In the genomic region with DNA sequence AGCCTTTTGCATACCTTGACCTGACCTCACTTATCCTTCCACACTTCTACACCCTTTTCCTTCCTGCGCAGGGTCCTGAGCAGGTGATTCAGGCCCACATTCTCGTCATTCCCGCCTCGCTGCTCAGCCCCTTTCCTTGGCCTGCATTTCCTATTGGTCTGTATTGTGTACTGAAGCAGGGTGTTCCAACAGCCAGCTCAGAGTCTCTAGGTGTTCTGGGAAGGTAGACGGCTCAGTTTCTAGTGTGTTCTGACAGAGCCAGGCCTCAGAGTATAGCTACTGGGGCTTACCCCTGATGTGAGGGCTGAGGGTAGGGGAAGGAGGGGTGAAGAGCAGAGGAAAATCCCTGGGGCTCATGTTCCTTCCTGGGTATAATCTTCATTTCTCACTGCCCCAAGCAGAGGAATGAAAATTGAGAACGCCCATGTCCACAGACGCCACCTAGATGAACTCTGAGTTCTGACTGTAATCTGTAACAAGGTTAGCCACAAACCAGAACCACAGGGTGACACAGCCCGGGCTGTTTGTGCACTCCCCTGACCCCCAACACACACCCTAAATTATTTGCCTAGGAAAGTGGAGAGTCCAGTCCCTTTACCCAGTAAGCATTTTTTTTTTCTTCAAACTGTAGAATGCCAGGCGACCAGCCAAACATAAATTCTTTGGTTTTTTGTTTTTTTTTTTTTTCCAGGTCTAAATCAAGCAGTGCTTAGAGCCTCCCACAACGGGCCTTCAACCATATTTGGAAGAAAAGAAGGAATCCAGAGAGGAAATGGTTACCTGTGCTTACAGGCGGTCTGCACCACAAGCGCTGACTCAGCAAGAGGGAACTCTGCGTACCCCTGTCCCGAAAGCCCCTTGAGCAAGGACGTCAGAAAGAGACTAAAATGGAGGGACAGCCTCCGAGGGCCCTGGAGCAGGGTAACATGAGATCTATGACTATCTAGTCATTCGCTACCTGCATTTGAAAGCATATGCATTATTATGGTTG, we compare ENCODE assay signal across 11 mouse cellular contexts.
A peak's percentile ranks its signal among the peaks of the same experiment; 100 is the strongest.
DNase-seq lines count a peak whose midpoint lies in the region; ATAC-seq and TF ChIP-seq lines count a peak whose summit lies in the region.
"Had no signal": no experiment of that assay in that cellular context is flagged by ENCODE, and none has a peak within 500 bp of the region (broad histone marks: within the 10 kb centered on the region; RNA-seq: fewer than 3 reads in every experiment).

No protein-coding gene starts in this region.

- no peak for DNase-seq in kidney, postnatal 14 days
- peak; percentile 81 for DNase-seq in CD4-positive helper T cell, adult 2 months (ENCODE audit: low read depth, low spot score)
- DNase-seq in WW6 (ENCODE audit: low read depth, low spot score) = peak; percentile 61
- no peak for DNase-seq in gastrocnemius, postnatal 4 days (ENCODE audit: low spot score in 2 of 2)
- no peak for DNase-seq in adrenal gland, adult 8-10 months
- DNase-seq: gastrocnemius, adult 2 months had no signal

- H3K9ac ChIP-seq in kidney, embryonic 15.5 days = no peak overlapping the region
- H3K9ac ChIP-seq in intestine, postnatal 0 days (ENCODE audit: low read depth, low read length) = peak overlapping the region; percentile 26; the same call in 1 of the 2 replicates
- H3K9ac ChIP-seq: neural tube, embryonic 15.5 days had no signal

- H3K4me2 ChIP-seq in kidney, embryonic 15.5 days = no peak overlapping the region
- H3K4me2 ChIP-seq in intestine, postnatal 0 days (replicated peaks; ENCODE audit: low read depth) = peak overlapping the region; percentile 53

- 0 out of 2 replicates have a peak, but pooled peaks have one; percentile 38 for ATAC-seq in kidney, embryonic 15.5 days (replicated peaks; ENCODE audit: low FRiP score)
- 0 out of 2 replicates have a peak, but pooled peaks have one; percentile 10 for ATAC-seq in intestine, postnatal 0 days
- no peak for ATAC-seq in erythroblast, adult 5-6 weeks (replicated peaks; ENCODE audit: low FRiP score, poor library complexity, severe bottlenecking)

- H3K9me3 ChIP-seq in kidney, embryonic 15.5 days (replicated peaks) = 0 out of 2 replicates have a peak, but pooled peaks cover 2% of the 10 kb centered on the region
- 0 out of 2 replicates have a peak, but pooled peaks cover 2% of the 10 kb centered on the region for H3K9me3 ChIP-seq in intestine, postnatal 0 days (ENCODE audit: control insufficient read depth)
- H3K9me3 ChIP-seq: neural tube, embryonic 15.5 days had no signal

- WGBS in kidney, embryonic 15.5 days = 58% methylated on average over 17 of the region's 17 CpGs
- 68% methylated on average over 17 of the region's 17 CpGs for WGBS in intestine, postnatal 0 days

- peaks cover 25% of the 10 kb centered on the region for H3K4me1 ChIP-seq in kidney, embryonic 15.5 days
- no peaks in the 10 kb centered on the region for H3K4me1 ChIP-seq in intestine, postnatal 0 days (replicated peaks; ENCODE audit: control insufficient read depth, insufficient read depth, low read length)

- no peak overlapping the region for H3K4me3 ChIP-seq in kidney, embryonic 15.5 days (replicated peaks)
- peak overlapping the region; percentile 16; the same call in 1 of the 2 replicates for H3K4me3 ChIP-seq in intestine, postnatal 0 days (ENCODE audit: low read depth, low read length)
- H3K4me3 ChIP-seq: gastrocnemius, adult 2 months; left cerebral cortex, adult 2 months; neural tube, embryonic 15.5 days had no signal

- H3K27me3 ChIP-seq in kidney, embryonic 15.5 days = peaks cover 11% of the 10 kb centered on the region
- no peaks in the 10 kb centered on the region for H3K27me3 ChIP-seq in intestine, postnatal 0 days (replicated peaks; ENCODE audit: control insufficient read depth, insufficient read depth, low read length)
- H3K27me3 ChIP-seq: neural tube, embryonic 15.5 days had no signal

- H3K36me3 ChIP-seq in kidney, embryonic 15.5 days = no peaks in the 10 kb centered on the region
- H3K36me3 ChIP-seq in intestine, postnatal 0 days (ENCODE audit: control insufficient read depth, insufficient read depth) = no peaks in the 10 kb centered on the region
- H3K36me3 ChIP-seq: neural tube, embryonic 15.5 days had no signal

- no peak overlapping the region for H3K27ac ChIP-seq in kidney, embryonic 15.5 days
- H3K27ac ChIP-seq in intestine, postnatal 0 days (ENCODE audit: low read depth, low read length) = no peak overlapping the region; the same call in 1 of the 2 replicates
- H3K27ac ChIP-seq: gastrocnemius, adult 2 months; left cerebral cortex, adult 2 months; neural tube, embryonic 15.5 days had no signal

- TF ChIP-seq CTCF in intestine, postnatal 0 days (IDR thresholded peaks at IDR 0.05; ENCODE audit: low read depth) = no peak; the same call in 1 of the 2 replicates

Comparison
In these comparisons a context has a peak if more than half of its experiments do, and no peak if none do; other contexts are left out.
1. DNase-seq: peak in CD4-positive helper T cell, adult 2 months (single experiment) and WW6 (single experiment); none in kidney, postnatal 14 days (single experiment), gastrocnemius, postnatal 4 days (0 of 2) and adrenal gland, adult 8-10 months (single experiment).